Mouse (Mus musculus): ENCODE results near the gene Ube2ql1. TPM values are rescaled to one million over a fixed set of nuclear protein-coding genes. Genes with fewer than 3 reads are reported as not detected.

The Ube2ql1 gene
- polyA plus RNA-seq, 1 experiment: 1.0 TPM

DNA sequence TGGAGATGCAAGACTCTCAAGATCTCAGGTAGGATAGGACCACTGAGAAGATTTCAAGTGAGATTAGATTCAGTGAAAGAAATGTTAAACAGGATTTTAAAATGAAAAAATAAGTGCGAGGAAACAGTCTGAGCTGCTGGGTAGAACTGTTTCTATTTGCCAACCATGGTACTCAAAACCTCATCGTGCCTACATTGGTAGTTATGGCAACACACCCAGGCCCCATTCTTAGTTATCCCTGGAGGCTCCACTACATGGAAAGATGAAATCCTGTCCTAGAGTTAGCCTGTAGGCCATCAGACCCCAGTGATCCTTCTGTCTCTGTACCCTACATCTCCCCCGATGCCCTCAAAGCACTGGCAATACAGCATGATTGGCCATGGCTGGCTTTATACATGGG lies 14.3 kb downstream of the Ube2ql1 start:
- Histone ChIP-seq H3K4me1 (ENCODE audit: control insufficient read depth, insufficient read depth, low read length) (no peaks in the 10 kb centered on the region), H3K36me3 (ENCODE audit: control insufficient read depth, insufficient read depth, low read length, poor library complexity, severe bottlenecking) (no peaks in the 10 kb centered on the region), H3K27ac (ENCODE audit: insufficient read depth, low read length) (no peak overlapping the region), H3K9me3 (replicated peaks; ENCODE audit: control insufficient read depth, insufficient read depth, low read length, poor library complexity, severe bottlenecking) (no peaks in the 10 kb centered on the region), H3K27me3 (ENCODE audit: control insufficient read depth, insufficient read depth, low read length, poor library complexity, severe bottlenecking) (no peaks in the 10 kb centered on the region), H3K4me3 (ENCODE audit: low read depth, low read length) (no peak overlapping the region), H3K9ac (ENCODE audit: low read depth, poor library complexity, severe bottlenecking) (no peak overlapping the region)
- no peak for TF ChIP-seq CTCF (IDR thresholded peaks at IDR 0.05; ENCODE audit: low read depth, low read length)
- TF ChIP-seq EP300 (IDR thresholded peaks at IDR 0.05; ENCODE audit: insufficient read depth, low read depth, low read length): no peak
- no peak for TF ChIP-seq POLR2A (IDR thresholded peaks at IDR 0.05; ENCODE audit: insufficient read depth, low read length)

- H3K36me3 ChIP-seq (ENCODE audit: control insufficient read depth, insufficient read depth, low read length, poor library complexity, severe bottlenecking): no peaks in the 10 kb centered on the region
- peaks cover 6% of the 10 kb centered on the region for H3K4me1 ChIP-seq (ENCODE audit: control insufficient read depth, insufficient read depth, low read length)
- TF ChIP-seq EP300 (IDR thresholded peaks at IDR 0.05; ENCODE audit: insufficient read depth, low read depth, low read length) (no peak), CTCF (IDR thresholded peaks at IDR 0.05; ENCODE audit: low read depth, low read length) (no peak), POLR2A (IDR thresholded peaks at IDR 0.05; ENCODE audit: insufficient read depth, low read length) (no peak)
- H3K27ac ChIP-seq (ENCODE audit: insufficient read depth, low read length): no peak overlapping the region
- no peaks in the 10 kb centered on the region for H3K9me3 ChIP-seq (replicated peaks; ENCODE audit: control insufficient read depth, insufficient read depth, low read length, poor library complexity, severe bottlenecking)
- no peaks in the 10 kb centered on the region for H3K27me3 ChIP-seq (ENCODE audit: control insufficient read depth, insufficient read depth, low read length, poor library complexity, severe bottlenecking)
- no peak overlapping the region for H3K4me3 ChIP-seq (ENCODE audit: low read depth, low read length)
- no peak overlapping the region for H3K9ac ChIP-seq (ENCODE audit: low read depth, poor library complexity, severe bottlenecking)
Measured at GRCm38 (mm10) chr13:69721141-69721540, 18.5 kb downstream of the Ube2ql1 start.

DNA sequence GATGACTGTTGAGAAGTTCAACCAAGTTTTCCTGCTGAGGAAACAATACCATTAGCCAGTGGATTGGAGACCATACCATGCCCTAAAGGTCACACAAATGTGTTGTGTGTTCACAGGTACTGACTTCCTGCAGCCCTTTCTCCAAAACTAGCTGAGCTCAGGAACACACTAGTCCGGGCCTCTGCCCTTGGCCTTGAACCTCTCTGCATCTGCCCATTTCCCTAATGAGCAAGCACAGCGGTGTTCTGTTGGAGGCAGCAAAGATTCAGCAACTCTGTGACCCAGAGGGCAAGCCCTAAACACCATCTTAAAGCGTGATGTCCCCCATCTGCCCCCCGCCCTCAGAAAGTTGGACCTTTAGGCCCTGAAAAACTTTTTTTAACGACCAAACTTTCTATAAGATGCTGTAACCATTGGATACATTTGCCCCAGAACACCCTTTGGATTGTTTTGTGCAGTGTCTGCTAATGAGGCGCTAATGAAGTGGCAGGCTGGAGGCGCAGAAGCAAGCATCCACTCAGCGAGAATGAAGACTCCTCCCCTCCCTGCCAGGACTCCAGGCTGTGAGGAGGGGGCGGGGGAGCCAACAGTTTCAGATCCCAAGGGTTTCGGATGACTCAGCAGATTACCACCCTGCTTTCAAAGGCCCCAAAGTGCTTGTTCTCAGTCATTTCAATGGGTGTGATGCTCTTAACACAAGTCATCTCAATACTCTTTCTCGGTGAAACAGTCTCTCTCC lies 21.7 kb downstream of the Ube2ql1 start:
- H3K9ac ChIP-seq (ENCODE audit: low read depth, poor library complexity, severe bottlenecking): no peak overlapping the region; the same call in 1 of the 2 replicates

DNA sequence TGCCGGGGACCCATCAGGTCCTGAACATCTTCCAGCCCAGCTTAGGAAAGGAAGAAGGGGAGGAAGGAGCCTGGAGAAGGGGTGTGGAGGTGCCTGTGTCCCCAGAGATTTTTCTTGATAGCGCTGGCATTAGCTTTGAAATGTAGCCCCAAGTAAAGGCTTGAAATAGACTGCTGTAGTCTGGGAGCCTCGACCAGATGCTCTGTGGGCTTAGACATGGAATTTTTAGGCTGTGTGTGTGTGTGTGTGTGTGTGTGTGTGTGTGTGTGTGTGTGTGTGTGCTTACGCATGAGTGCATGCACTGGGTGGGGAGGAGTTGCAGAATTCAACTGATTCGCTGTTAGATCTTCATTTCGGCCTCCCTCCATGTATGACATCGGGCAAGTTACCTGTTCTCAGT lies 31.5 kb downstream of the Ube2ql1 start:
- TF ChIP-seq CTCF (IDR thresholded peaks at IDR 0.05; ENCODE audit: low read depth, low read length): no peak
- TF ChIP-seq POLR2A (IDR thresholded peaks at IDR 0.05; ENCODE audit: insufficient read depth, low read length): no peak
- TF ChIP-seq EP300 (IDR thresholded peaks at IDR 0.05; ENCODE audit: insufficient read depth, low read depth, low read length): no peak
- no peaks in the 10 kb centered on the region for H3K27me3 ChIP-seq (ENCODE audit: control insufficient read depth, insufficient read depth, low read length, poor library complexity, severe bottlenecking)
- no peak overlapping the region for H3K27ac ChIP-seq (ENCODE audit: insufficient read depth, low read length)
- H3K9me3 ChIP-seq (replicated peaks; ENCODE audit: control insufficient read depth, insufficient read depth, low read length, poor library complexity, severe bottlenecking): no peaks in the 10 kb centered on the region
- no peaks in the 10 kb centered on the region for H3K4me1 ChIP-seq (ENCODE audit: control insufficient read depth, insufficient read depth, low read length)
- H3K36me3 ChIP-seq (ENCODE audit: control insufficient read depth, insufficient read depth, low read length, poor library complexity, severe bottlenecking): no peaks in the 10 kb centered on the region
- no peak overlapping the region for H3K9ac ChIP-seq (ENCODE audit: low read depth, poor library complexity, severe bottlenecking)
- H3K4me3 ChIP-seq (ENCODE audit: low read depth, low read length): no peak overlapping the region

More for the DNA sequence above, 21.7 kb downstream of the Ube2ql1 start:
- H3K27me3 ChIP-seq (ENCODE audit: control insufficient read depth, insufficient read depth, low read length, poor library complexity, severe bottlenecking): no peaks in the 10 kb centered on the region
- no peak for TF ChIP-seq POLR2A (IDR thresholded peaks at IDR 0.05; ENCODE audit: insufficient read depth, low read length)
- no peak for TF ChIP-seq CTCF (IDR thresholded peaks at IDR 0.05; ENCODE audit: low read depth, low read length)
- peak; percentile 85 for TF ChIP-seq EP300 (IDR thresholded peaks at IDR 0.05; ENCODE audit: insufficient read depth, low read depth, low read length)
- no peak overlapping the region for H3K4me3 ChIP-seq (ENCODE audit: low read depth, low read length)
- H3K4me1 ChIP-seq (ENCODE audit: control insufficient read depth, insufficient read depth, low read length): peaks cover 6% of the 10 kb centered on the region
- no peaks in the 10 kb centered on the region for H3K36me3 ChIP-seq (ENCODE audit: control insufficient read depth, insufficient read depth, low read length, poor library complexity, severe bottlenecking)
- peak overlapping the region; percentile 63 for H3K27ac ChIP-seq (ENCODE audit: insufficient read depth, low read length)
- H3K9me3 ChIP-seq (replicated peaks; ENCODE audit: control insufficient read depth, insufficient read depth, low read length, poor library complexity, severe bottlenecking): no peaks in the 10 kb centered on the region

DNA sequence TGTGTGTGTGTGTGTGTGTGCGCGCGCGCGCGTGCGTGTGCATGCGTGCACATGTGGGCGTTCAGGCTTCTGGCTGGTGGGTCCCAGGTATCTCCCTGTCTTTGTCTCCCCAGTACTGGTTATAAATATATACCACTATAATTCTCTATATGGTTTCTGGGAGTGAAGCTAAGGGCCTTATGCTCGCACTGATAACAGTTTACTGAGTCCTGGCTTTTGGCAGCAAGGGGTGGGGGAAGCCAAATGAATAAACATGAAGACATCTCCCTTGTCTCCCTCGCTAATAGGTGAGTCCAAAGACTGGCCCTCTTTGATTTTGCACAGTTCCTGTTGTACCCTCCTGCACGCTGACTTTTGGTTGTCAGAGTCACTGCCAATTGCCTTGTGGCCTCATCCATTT lies 32.2 kb downstream of the Ube2ql1 start:
- H3K36me3 ChIP-seq (ENCODE audit: control insufficient read depth, insufficient read depth, low read length, poor library complexity, severe bottlenecking): no peaks in the 10 kb centered on the region
- H3K27ac ChIP-seq (ENCODE audit: insufficient read depth, low read length): no peak overlapping the region
- H3K4me1 ChIP-seq (ENCODE audit: control insufficient read depth, insufficient read depth, low read length): peaks cover 4% of the 10 kb centered on the region
- H3K9ac ChIP-seq (ENCODE audit: low read depth, poor library complexity, severe bottlenecking): no peak overlapping the region
- no peak for TF ChIP-seq EP300 (IDR thresholded peaks at IDR 0.05; ENCODE audit: insufficient read depth, low read depth, low read length)
- H3K4me3 ChIP-seq (ENCODE audit: low read depth, low read length): no peak overlapping the region
- no peaks in the 10 kb centered on the region for H3K27me3 ChIP-seq (ENCODE audit: control insufficient read depth, insufficient read depth, low read length, poor library complexity, severe bottlenecking)
- H3K9me3 ChIP-seq (replicated peaks; ENCODE audit: control insufficient read depth, insufficient read depth, low read length, poor library complexity, severe bottlenecking): no peaks in the 10 kb centered on the region

DNA sequence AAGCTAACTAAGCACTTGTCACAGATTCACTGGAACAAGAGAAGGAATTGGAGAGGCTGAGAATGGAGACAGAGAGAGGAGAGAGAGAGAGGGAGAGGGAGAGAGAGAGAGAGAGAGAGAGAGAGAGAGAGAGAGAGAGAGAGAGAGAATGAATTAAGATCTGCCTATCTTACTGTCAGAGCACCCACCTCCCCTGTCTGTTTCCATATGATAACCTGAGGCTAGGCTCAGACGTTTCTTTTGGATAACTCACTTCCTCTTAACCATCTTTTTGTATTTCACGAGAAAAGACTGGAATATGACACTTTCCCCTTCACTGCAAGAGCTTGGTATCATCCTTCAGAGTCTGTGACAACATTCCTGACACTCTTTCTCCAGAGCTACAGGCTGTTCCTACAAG lies 32.8 kb downstream of the Ube2ql1 start:
- TF ChIP-seq CTCF (IDR thresholded peaks at IDR 0.05; ENCODE audit: low read depth, low read length) (no peak), POLR2A (IDR thresholded peaks at IDR 0.05; ENCODE audit: insufficient read depth, low read length) (no peak), EP300 (IDR thresholded peaks at IDR 0.05; ENCODE audit: insufficient read depth, low read depth, low read length) (no peak)
- no peak overlapping the region for H3K4me3 ChIP-seq (ENCODE audit: low read depth, low read length)
- no peaks in the 10 kb centered on the region for H3K36me3 ChIP-seq (ENCODE audit: control insufficient read depth, insufficient read depth, low read length, poor library complexity, severe bottlenecking)
- no peaks in the 10 kb centered on the region for H3K27me3 ChIP-seq (ENCODE audit: control insufficient read depth, insufficient read depth, low read length, poor library complexity, severe bottlenecking)
- no peaks in the 10 kb centered on the region for H3K9me3 ChIP-seq (replicated peaks; ENCODE audit: control insufficient read depth, insufficient read depth, low read length, poor library complexity, severe bottlenecking)
- H3K9ac ChIP-seq (ENCODE audit: low read depth, poor library complexity, severe bottlenecking): no peak overlapping the region
- H3K27ac ChIP-seq (ENCODE audit: insufficient read depth, low read length): no peak overlapping the region
- H3K4me1 ChIP-seq (ENCODE audit: control insufficient read depth, insufficient read depth, low read length): peaks cover 4% of the 10 kb centered on the region
